Mouse (Mus musculus) left cerebral cortex, adult 11 months (tissue): Measurements from ENCODE around the gene Stn1.
"Not testable (repeated sequence)": the region's sequence is repeated elsewhere in the genome, so short reads cannot be mapped to it uniquely, and the experiment has no call there.

Experiments
- DNase-seq: peaks from one replicate; pipeline ENCODE4 v3.0.0; 2022; ENCODE audit warnings: low spot score

Gene Stn1

DNA sequence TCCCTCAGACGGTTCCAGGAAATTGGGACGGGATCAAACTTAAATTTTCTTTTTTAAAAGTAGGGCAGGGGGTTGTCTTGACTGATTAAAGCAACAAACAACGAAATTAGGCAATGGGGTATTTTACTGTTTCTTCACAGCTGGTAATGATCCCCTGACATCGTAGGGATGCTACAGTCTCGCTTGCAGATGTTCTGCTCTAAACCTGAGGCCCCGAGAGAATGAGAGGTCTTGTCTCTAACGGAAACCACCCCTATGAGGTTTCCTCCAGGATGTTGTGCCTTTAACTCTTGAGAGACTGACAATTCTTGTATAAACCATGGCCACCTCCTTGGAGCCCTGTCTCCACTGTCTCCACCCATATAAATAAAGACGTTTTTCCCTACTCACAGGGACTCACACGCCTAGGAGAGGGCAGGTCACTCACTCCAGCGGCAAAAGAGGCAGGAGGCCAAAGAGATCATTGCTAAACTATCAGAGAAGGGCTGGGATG is at the start of gene Stn1:
Gene Stn1 (minus strand): TSS at position 208 of the 493 bp plus-strand sequence.
- DNase-seq = no peak

DNA sequence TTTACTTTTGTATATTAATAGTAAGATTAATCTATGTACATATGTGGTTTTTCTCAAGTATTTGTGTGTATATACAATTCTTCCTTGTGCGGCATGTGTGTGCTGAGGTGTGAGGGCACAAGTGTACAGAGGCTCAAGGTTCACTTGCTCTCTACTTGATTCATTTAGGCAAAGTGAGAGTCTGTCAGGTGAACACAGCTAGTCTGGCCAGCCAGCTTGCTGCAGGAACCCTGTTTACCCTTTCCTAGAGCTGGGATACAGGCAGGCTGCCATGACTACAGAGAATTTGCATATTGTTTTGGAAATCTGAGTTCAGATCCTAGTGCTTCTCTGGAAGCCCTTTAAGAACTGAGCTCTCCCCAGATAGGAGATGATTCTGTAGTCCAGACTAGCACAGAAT is 49.7 kb upstream of the Stn1 start:
- no peak for DNase-seq

- DNase-seq = no peak
Observed at GRCm38 (mm10) chr19:47585772-47586171, 48.5 kb upstream of the Stn1 start.

- DNase-seq = no peak
Observed at GRCm38 (mm10) chr19:47579788-47580631, 42.7 kb upstream of the Stn1 start.

- peak; percentile 77 for DNase-seq
Observed at GRCm38 (mm10) chr19:47579225-47579787, 42.0 kb upstream of the Stn1 start, which contains the start of gene Slk. Gene Slk, plus strand, starts transcription at chr19:47579678.

DNA sequence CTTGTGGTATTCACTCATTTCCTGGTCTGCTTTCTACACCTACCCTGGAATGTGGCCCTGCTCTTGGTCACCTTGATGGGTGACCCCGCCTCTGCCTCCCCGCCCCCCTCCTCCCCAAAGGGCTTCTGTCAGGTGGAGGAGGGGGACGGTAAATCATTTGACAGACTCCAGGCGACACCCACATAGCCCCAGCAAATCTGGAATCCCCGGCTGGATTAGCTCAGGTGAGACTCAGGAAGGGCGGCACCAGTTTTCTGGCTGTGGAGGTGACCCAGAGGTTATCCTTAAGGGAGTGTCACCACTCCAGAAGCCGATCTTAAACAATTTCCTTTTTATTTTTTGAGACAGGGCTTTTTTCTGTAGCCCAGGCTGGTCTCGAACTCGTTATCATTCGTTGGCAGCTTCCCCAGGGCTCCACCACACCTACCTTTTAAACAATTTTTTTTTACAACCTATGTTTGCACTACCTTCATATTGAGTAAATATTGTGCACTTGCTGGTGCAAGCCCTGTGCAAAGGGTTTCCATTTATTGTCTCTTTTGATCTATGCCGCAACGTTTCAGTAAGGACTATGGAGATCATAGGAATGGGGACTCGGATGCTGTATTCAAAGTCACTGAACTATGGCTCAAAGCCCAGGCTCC is 41.4 kb upstream of the Stn1 start:
- no peak for DNase-seq

DNA sequence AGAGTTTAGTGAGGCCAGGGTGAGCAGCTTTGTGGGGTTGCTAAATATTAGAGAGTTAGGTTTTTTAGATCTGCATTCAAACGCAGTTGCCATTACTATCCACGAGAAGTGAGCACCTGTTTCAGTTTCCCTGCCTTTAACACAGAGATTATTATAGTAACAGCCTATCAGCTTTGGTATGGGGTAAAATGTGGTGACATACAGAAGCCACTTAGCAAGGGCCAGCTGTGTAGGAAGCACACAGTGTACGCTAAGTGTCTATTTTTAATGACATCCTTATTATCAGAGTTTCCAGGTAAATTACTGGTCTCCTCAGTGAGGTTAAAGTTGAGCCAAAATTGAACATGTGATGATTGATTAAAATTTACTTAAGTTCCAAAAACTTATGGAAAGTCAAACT is 36.4 kb upstream of the Stn1 start:
- no peak for DNase-seq

DNA sequence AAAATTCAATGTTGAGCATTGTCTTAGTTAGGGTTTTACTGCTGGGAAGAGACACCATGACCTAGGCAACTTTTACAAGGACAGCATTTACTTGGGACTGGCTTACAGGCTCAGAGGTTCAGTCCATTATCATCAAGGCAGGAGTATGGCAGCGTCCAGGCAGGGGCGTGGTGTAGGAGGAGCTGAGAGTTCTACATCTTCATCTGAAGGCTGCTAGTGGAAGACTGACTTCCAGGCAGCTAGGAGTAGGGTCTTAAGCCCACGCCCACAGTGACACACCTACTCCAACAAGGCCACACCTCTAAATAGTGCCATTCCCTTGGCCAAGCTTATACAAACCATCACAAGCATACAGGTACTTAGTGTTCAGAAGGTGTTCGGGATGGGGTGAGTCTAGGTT is 34.7 kb upstream of the Stn1 start:
- DNase-seq = not testable (repeated sequence)

DNA sequence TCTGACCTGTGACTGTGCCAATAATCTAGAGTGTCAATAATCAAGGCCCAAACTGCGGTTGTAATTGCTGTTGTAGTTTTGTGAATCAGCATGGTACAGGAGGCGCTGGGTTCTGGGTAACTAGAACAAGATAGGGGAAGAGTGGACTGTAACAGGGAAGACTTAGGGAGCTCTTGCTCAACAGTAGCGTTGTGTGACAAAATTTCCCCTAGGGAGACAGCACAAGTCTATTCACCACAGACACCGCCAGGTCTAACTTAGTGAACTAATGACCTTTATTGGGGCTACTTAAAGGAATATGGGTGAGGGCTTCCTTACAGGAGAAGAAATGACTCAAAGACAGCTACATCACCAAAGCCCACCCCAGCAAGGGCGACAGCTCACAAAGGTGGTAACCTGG is 32.7 kb upstream of the Stn1 start:
- DNase-seq = no peak

DNA sequence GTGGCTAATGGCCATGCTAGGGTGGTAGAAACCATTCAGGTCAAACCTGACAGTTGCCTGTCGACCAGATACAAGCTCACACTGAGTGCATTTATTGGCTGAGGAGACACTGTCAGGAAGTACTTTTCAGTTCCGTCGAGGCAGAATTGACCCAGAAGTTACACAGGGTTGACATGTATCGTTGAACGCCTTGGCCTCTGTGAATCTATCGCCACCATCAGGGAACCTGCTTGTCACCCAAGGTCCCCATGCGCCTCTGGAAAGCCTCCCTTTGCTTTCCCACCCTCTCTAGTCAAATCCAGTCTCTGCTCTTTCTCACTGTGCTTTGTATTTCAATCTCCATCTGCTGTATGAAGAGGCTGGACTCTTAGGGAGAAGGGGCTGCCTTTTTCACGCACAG is 28.7 kb upstream of the Stn1 start:
- no peak for DNase-seq

- no peak for DNase-seq
Observed at GRCm38 (mm10) chr19:47565031-47565654, 27.8 kb upstream of the Stn1 start.

DNA sequence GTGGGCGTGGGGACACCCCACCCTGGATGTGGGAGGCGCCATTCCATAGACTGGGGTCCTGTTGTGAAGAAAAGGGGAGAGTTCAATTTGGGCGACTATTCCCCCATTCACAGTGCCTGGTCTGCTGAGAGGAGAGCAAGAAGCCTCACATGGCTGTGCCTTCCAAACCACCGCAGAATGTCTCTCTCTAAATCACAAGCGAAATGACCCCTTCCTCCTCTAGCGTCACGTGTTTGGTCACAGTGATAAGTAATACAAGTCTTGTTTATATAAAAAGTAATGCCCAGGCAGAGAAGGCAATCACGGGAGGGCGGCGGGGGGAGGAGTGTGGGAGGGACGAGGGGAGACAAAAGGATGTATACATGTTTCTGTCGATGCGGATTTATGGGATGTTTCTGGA is 26.4 kb upstream of the Stn1 start:
- no peak for DNase-seq

DNA sequence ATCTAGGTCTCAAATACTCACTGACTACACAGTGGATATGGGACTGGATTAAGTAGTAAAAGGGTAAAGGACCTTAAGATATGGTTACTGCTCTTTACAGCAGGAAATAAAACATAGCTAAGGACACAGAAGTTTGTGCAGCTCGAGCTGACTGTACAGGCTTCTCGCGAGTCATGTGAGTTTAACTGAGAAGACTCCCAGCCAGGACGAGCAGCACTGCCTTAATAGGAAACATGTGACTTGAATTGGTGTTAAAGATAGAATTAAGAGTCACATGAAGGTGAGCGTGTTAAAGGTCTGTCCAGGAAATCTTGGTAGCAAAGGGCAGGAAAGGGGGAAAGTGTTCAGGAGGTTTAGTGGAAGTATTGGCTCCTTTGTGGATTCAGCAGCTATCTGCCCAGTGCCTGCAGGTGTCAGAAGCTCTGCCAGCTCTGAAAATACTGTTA is 24.7 kb upstream of the Stn1 start:
- DNase-seq = no peak

- DNase-seq = no peak
Observed at GRCm38 (mm10) chr19:47560544-47561161, 23.3 kb upstream of the Stn1 start.

DNA sequence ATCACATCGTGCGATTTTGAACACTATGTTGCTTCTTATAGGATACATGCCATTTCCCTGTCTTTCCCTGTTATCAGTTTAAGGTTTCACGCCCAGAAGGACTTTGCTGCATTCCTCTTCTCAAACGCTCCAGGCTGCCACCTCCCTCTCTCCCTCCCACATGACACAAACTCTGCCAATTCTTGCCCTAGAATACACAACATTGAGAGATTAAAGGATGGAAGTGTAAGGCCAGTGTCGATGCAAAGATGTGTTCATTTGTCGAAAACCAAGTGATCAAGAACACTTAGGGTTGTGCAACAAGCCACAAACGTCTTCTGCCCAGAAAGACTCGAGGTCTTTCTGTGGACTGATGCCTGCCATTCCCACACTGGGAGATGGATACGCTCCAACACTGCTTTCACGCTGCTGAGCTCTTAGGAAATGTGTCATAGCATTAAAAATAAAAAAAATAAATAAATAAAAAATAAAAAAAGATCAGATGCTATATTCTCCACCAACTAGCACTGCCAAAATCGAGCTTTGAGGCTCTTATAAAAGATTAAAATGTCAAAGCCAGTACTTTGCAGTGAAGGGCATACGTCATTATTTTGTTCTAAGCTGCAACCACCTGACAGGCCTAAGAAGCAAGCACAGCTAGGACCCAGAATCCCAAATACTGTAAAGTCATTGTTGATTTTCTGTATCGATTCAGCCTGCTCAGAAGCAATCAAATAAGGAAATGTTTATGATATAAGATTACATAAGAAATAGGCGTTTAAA is 22.6 kb upstream of the Stn1 start:
- no peak for DNase-seq

DNA sequence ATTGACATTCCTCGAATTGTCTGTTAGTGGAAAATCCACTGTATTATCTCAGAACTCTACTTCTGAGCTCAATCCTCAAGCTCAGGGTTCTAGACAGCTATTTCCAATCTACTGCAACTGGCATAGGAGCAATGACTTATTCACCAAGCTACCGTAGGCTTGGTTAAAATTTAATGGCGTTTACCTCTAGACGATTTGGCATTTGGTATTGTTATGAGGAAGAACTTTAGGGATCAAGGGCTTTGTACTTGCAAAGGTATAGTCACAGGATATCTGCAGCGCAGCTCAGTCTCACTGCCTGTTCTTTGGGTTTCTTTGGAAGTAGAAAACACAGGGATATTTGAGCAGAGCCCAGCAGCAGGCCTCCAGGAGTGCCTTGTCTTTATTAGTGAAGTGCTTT is 21.8 kb upstream of the Stn1 start:
- no peak for DNase-seq

DNA sequence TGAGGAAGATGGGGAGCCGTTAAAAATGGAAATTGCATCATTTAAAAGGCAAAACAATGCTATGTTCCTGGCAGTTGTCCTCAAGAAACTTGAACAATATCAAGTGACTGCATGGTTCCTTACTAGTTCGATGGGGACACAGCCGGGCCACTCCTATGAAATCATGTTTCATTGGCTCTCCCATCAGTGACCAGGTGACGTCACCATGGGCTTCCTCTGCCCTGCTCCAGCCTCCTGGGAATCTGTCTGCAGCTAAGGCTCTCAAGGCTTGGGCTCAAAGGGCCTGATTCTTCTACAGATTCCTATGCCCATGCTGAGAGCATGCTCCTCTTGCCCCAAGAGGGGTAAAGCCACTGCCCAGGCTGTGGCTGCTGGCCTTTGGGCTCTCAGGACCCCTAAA is 12.3 kb upstream of the Stn1 start:
- DNase-seq = no peak

DNA sequence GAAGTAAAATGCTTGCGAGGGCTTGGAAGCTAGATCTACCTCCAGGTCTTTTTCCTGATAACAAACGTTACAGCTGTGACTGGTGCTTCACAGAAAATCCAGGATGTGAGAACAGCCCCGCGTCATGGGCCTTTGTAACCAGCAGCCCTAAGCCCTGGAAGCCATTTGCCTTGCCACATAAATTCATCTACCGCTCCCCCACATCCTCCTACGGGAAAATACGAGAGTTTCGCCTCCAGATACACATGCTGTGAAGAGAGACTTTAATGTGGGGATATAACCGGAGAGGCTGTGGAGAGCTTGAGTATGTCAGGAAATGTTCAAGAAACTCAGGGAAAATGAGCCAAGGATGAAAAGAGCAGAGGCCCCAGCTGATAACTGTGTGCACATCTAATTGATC is 11.9 kb upstream of the Stn1 start:
- DNase-seq = no peak

DNA sequence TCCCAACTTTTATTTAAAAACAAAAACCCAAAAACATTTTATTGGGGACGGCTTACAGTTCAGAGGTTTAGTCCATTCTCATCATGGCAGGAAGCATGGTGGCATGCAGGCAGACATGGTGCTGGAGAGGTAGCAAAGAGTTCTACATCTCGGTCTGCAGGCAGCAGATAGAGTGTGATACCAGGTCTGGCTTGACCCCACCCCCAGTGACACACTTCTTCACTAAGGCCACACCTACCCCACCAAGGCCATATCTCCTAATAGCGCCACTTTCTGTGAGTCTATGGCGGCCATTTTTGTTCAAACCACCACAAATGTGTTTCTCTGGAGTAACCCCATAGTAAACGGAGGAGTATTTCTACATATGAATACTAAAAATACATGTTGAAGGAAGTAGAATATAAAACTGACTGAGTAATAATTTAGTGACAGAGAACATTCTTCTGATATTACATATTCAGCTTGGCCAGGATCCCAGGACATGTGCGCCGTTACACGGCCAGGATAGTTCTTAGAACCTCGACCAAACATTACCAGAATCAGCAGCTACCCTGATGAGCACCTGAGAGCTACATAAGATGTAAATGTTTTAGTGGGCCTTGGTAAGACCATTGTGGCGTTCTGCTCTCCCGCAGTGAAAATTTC is 11.2 kb upstream of the Stn1 start:
- no peak for DNase-seq

DNA sequence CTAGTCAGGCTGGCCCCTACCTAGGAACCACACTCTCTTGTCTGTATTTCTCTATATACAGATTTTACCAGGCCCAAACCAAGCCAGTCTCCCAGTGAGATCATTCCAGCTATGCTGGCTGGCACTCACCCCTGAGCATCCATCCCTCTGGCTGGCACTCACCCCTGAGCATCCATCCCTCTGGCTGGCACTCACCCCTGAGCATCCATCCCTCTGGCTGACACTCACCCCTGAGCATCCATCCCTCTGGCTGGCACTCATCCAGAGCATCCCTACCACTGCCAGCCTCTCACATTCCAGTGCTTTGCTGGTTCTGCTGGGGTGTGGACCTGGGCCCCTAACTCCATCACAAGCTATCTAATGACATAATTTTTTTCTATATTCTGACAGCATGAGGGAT is 8.2 kb upstream of the Stn1 start:
- DNase-seq = no peak

DNA sequence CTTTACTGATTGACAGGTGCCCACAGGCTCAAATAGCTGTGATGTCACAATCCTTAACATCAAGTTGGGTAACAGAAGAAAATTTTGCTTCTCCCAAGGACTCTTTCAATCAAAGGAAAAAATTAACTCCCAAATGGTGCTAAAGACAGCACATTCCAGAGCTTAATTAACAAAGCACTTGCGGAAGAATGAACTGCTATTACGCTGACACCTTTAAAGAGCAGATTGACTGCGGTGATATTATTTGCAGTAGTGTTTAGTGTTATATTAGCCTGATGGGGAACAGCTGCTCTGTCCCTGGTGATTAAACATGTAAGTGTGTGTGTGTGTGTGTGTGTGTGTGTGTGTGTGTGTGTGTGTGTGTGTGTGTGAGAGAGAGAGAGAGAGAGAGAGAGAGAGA is 7.7 kb upstream of the Stn1 start:
- DNase-seq = no peak
